Mouse (Mus musculus) brown adipose tissue, adult 24 weeks (tissue): ENCODE measurements around the gene Med28. TPM values are rescaled to one million over a fixed set of nuclear protein-coding genes. Genes with fewer than 3 reads are reported as not detected.

Experiments
- H3K27ac ChIP-seq: fragments of 200-500 bp; replicated peaks from 2 replicates; pipeline ENCODE4 v1.5.1; 2012; ENCODE audit warnings: low read depth, mild to moderate bottlenecking, low read length
- H3K4me1 ChIP-seq: fragments of 200-500 bp; 2 replicates; pipeline ENCODE4 v1.6.1; 2012; ENCODE audit warnings: low read length, mixed read lengths; ENCODE audit not compliant: control insufficient read depth, insufficient read depth, insufficient read length
- H3K4me3 ChIP-seq: fragments of 200-500 bp; 2 replicates; pipeline ENCODE4 v1.5.1; 2012; ENCODE audit warnings: low read depth, mild to moderate bottlenecking, low read length, moderate library complexity; ENCODE audit not compliant: insufficient read depth
- polyA plus RNA-seq: library from polyadenylated mRNA; stranded (reverse); fragments of >200 nt; gene quantifications from 2 replicates; pipeline ENCODE4 v1.2.4, GENCODE M21; 2012; ENCODE audit not compliant: missing spikeins, insufficient read depth, insufficient read length

Gene Med28
- polyA plus RNA-seq, 1 experiment, result 85.7 TPM

DNA sequence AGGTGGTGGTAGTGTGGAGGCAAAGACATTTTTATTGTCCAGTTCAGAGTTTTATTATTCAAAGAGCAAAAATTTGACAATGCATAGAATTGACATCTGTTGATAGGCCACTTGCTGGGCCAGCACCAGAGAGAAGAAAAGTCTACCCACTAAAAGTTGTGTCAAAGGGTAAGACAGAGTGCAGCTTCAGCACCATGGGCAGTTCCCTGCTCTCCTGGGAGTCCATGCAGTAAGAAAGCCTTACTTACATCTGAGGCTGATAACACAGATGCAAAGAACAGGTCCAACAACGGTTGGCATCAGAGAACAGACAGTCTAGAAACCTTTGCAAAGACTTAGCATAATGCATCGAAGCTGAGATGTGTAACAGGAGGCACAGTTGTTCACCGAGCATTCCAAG, 9.7 kb downstream of the Med28 start:
- Histone ChIP-seq H3K4me3 (no peak overlapping the region), H3K4me1 (no peaks in the 10 kb centered on the region), H3K27ac (no peak overlapping the region)

GRCm38 (mm10) chr5:45534319-45535098, 14.5 kb downstream of the Med28 start:
- Histone ChIP-seq H3K27ac (no peak overlapping the region), H3K4me3 (no peak overlapping the region), H3K4me1 (no peaks in the 10 kb centered on the region)

- Histone ChIP-seq H3K27ac (no peak overlapping the region), H3K4me3 (no peak overlapping the region), H3K4me1 (no peaks in the 10 kb centered on the region)
Observed at GRCm38 (mm10) chr5:45535177-45535576, 15.1 kb downstream of the Med28 start.

DNA sequence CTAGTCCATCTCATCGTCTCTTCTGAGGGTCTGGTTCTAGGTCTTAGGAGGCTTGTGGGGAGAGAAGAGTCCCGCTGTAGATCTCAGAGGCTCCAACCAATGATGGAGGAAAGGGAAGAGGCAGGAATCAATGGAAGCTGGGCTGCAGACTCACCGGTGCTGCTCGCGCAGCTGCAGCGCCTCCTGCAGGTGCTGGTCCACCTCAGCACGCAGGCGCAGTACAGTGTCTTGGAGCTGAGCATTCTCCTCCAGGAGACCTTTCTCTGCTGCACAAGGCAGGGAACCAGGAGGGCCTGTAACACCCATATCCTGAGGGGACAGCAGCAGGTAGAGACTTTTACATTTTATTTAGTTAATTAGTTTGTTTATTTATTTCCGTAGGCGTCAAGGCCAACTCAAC, 19.5 kb downstream of the Med28 start:
- Histone ChIP-seq H3K4me3 (no peak overlapping the region), H3K4me1 (no peaks in the 10 kb centered on the region), H3K27ac (no peak overlapping the region)

DNA sequence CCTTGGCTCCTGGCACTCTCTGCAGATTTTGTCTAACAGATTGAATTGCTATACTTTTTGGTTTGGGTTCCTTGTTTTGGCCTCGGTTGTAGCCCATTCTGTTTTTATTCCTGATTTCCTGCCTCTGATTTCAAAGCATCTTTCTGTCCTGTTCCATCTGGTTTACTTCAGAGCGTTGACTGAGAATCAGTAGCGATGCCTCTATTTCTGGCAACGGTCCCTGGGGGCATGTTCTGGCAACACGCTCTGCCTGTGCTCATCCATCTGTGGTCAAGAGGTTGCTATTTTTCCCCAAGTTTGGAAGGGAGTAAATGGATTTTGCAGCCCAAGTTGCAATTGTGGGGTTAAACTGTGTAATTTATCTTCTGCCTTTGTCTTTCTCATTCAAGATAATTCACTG, 23.3 kb downstream of the Med28 start:
- no peaks in the 10 kb centered on the region for H3K4me1 ChIP-seq
- H3K4me3 ChIP-seq, result no peak overlapping the region
- H3K27ac ChIP-seq, result no peak overlapping the region

DNA sequence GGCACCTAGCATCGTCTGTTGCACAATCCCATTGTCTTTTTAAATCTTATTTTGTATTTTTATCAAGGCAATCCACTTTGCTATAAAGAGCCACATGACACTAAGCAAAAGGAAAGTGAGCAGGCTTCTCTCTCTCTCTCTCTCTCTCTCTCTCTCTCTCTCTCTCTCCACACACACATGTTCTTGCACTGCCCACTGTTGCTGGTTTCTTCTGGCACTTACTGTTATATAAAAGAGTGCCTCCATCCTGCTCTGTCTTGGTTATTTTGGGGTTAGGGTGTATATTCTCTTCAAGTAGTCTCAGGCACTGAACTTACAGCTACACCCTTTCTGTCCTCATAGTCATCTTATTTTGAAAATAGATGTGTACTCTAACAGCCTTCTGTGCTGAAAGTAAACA, 29.6 kb downstream of the Med28 start:
- Histone ChIP-seq H3K4me3 (no peak overlapping the region), H3K27ac (no peak overlapping the region), H3K4me1 (no peaks in the 10 kb centered on the region)

GRCm38 (mm10) chr5:45564054-45564453, 44.0 kb downstream of the Med28 start:
- Histone ChIP-seq H3K4me3 (no peak overlapping the region), H3K4me1 (no peaks in the 10 kb centered on the region), H3K27ac (no peak overlapping the region)

- no peak overlapping the region for H3K4me3 ChIP-seq
- H3K27ac ChIP-seq, result no peak overlapping the region
- no peaks in the 10 kb centered on the region for H3K4me1 ChIP-seq
Observed at GRCm38 (mm10) chr5:45565829-45566228, 45.8 kb downstream of the Med28 start.

GRCm38 (mm10) chr5:45572816-45573215, 52.8 kb downstream of the Med28 start:
- no peak overlapping the region for H3K4me3 ChIP-seq
- H3K27ac ChIP-seq, result no peak overlapping the region
- H3K4me1 ChIP-seq, result no peaks in the 10 kb centered on the region

DNA sequence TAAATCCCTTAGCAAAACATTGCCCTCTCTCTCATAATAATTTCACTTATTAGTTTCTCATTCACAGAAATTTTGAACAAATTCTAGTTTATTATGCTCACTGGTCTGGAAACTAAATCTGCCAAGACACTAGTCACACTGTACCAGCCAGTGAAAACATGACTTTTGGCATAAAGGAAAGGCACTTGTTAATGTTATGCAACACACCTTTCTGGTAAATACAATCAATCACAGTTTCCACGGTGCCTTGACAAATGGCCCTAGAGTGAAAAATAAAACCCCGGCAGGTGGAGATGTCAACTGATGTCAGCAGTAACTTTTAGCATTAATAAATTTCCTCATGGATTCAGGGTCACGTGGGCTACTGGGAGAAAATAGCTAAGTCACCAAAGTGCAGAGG, 56.7 kb downstream of the Med28 start:
- H3K4me3 ChIP-seq, result no peak overlapping the region
- peak overlapping the region; percentile 72 for H3K27ac ChIP-seq
- no peaks in the 10 kb centered on the region for H3K4me1 ChIP-seq

GRCm38 (mm10) chr5:45577376-45577775, 57.3 kb downstream of the Med28 start:
- peak overlapping the region; percentile 72 for H3K27ac ChIP-seq
- no peaks in the 10 kb centered on the region for H3K4me1 ChIP-seq
- H3K4me3 ChIP-seq, result no peak overlapping the region

Other genes starting within 250 kb of the Med28 start
- gene Qdpr, start 70.0 kb upstream of the Med28 start, polyA plus RNA-seq, result 113 and 132 TPM in 2 replicates
- not detected in 2 replicates for gene Clrn2, start 66.5 kb upstream of the Med28 start, polyA plus RNA-seq
- 69.2 and 70.1 TPM in 2 replicates for gene Lap3, start 26.9 kb upstream of the Med28 start, polyA plus RNA-seq
- gene Fam184b, start 119.4 kb downstream of the Med28 start, polyA plus RNA-seq, result not detected in 2 replicates
- not detected in 2 replicates for gene Ncapg, start 149.7 kb downstream of the Med28 start, polyA plus RNA-seq